Mouse (Mus musculus) effector memory CD4-positive, alpha-beta T cell, adult 7 months (primary cell): Measurements from ENCODE around the gene Errfi1. TPM values are rescaled to one million over a fixed set of nuclear protein-coding genes. Genes with fewer than 3 reads are reported as not detected.

Experiments
- polyA plus RNA-seq: library from polyadenylated mRNA; unstranded; fragments of 100-300 nt; shearing (Covaris generic); gene quantifications from one replicate; pipeline ENCODE4 v1.2.1, GENCODE M21; 2017

The Errfi1 gene
- 52.8 TPM for polyA plus RNA-seq

GRCm38 (mm10) chr4:150853680-150854461, at the start of gene Errfi1:
TSS of gene Errfi1 (plus strand) at chr4:150853919.

GRCm38 (mm10) chr4:150914290-150914733, 60.6 kb downstream of the Errfi1 start, which contains the start of the genes Park7 and Tnfrsf9:
TSS of gene Park7 (minus strand) at chr4:150914437.
TSS of gene Tnfrsf9 (plus strand) at chr4:150914562.

Other genes with a start within 250 kb of the Errfi1 start
- gene Slc45a1, start 201.7 kb upstream of the Errfi1 start, polyA plus RNA-seq: not detected
- gene Park7, start 60.5 kb downstream of the Errfi1 start, polyA plus RNA-seq: 273 TPM
- gene Tnfrsf9, start 60.6 kb downstream of the Errfi1 start, polyA plus RNA-seq: 32.9 TPM
- gene Uts2, start 143.2 kb downstream of the Errfi1 start, polyA plus RNA-seq: not detected
- 5.4 TPM for gene Per3, start 190.7 kb downstream of the Errfi1 start, polyA plus RNA-seq
- gene Vamp3, start 204.0 kb downstream of the Errfi1 start, polyA plus RNA-seq: 77.0 TPM
- not detected for gene Gm13090, start 235.7 kb downstream of the Errfi1 start, polyA plus RNA-seq